Comparison of ENCODE assay signal across 13 mouse cellular contexts in the genomic region with DNA sequence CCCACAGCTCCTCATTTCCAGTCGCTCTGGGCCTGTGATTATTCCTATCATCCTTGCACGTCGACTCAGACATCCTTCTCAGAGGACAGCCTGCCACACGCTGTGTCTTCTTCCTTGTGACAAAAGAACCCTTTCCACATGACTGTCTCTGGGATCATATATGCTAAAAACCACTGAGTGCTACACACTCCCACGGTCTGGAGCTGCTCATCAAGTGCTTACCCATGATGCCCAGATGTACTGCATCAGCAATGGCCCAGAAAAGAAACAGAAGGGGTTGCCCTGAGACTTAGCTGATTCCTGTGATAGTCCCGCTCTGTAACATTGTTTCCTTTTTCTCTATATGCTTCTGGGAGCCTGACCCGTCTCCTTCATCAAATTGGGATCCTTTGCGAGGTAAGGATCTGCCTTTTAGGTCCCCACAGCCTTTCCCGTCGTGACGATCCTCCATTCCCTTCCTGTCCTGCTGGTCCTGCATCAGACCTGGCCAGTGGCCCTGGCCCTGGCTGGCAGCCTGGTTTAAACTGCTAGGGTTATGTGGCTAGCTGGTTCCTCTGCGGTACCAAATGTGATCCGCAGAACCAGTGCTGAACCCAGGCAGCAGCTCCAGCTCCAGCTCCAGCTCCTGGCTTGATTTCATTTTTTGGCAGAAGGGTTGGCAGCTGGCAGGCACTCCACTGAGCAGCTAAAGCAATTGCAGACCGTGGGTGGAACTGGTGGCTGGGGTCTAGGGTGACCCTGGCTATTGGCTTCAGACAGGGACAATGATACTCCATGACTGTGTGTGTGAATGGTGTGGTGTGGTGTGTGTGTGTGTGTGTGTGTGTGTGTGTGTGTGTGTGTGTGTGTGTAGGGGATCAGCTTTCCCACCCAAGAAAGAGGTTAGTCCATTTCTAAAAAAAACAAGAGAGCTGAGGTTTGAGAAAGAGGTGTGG. TPM values are rescaled to one million over a fixed set of nuclear protein-coding genes. Genes with fewer than 3 reads are reported as not detected.
DNase-seq lines count a peak whose midpoint lies in the region; ATAC-seq lines count a peak whose summit lies in the region.
"Had no signal": no experiment of that assay in that cellular context is flagged by ENCODE, and none has a peak within 500 bp of the region (broad histone marks: within the 10 kb centered on the region; RNA-seq: fewer than 3 reads in every experiment).

No protein-coding gene starts in this region.

- WGBS in embryonic facial prominence, embryonic 15.5 days: 70% methylated on average over 14 of the region's 14 CpGs
- WGBS in embryonic facial prominence, embryonic 10.5 days: 77% methylated on average over 14 of the region's 14 CpGs
- 52% methylated on average over 14 of the region's 14 CpGs for WGBS in midbrain, embryonic 13.5 days
- WGBS in midbrain, embryonic 16.5 days: 51% methylated on average over 14 of the region's 14 CpGs

- no peaks in the 10 kb centered on the region for H3K4me1 ChIP-seq in embryonic facial prominence, embryonic 15.5 days
- peaks cover 6% of the 10 kb centered on the region; the same call in 1 of the 2 replicates for H3K4me1 ChIP-seq in embryonic facial prominence, embryonic 10.5 days
- peaks cover 3% of the 10 kb centered on the region; the same call in 1 of the 2 replicates for H3K4me1 ChIP-seq in midbrain, embryonic 13.5 days (replicated peaks)
- peaks cover 3% of the 10 kb centered on the region; the same call in 1 of the 2 replicates for H3K4me1 ChIP-seq in midbrain, embryonic 16.5 days (ENCODE audit: control insufficient read depth, insufficient read depth, low read length)

- H3K4me2 ChIP-seq in embryonic facial prominence, embryonic 15.5 days (replicated peaks): no peak overlapping the region
- no peak overlapping the region for H3K4me2 ChIP-seq in midbrain, embryonic 13.5 days (replicated peaks)
- H3K4me2 ChIP-seq in midbrain, embryonic 16.5 days (ENCODE audit: low read length): no peak overlapping the region
- H3K4me2 ChIP-seq: heart, embryonic 15.5 days had no signal

- no peak overlapping the region for H3K4me3 ChIP-seq in embryonic facial prominence, embryonic 15.5 days (replicated peaks)
- no peak overlapping the region for H3K4me3 ChIP-seq in embryonic facial prominence, embryonic 10.5 days
- no peak overlapping the region for H3K4me3 ChIP-seq in midbrain, embryonic 13.5 days (replicated peaks)
- H3K4me3 ChIP-seq in midbrain, embryonic 16.5 days (ENCODE audit: low read depth, low read length): no peak overlapping the region
- H3K4me3 ChIP-seq: heart, embryonic 15.5 days had no signal

- 0 out of 2 replicates have a peak, but pooled peaks have one; percentile 47 for ATAC-seq in embryonic facial prominence, embryonic 15.5 days (ENCODE audit: insufficient number of reproducible peaks, low FRiP score, low TSS enrichment, low read depth)
- ATAC-seq in midbrain, embryonic 13.5 days: 0 out of 2 replicates have a peak, but pooled peaks have one; percentile 27
- ATAC-seq in midbrain, embryonic 16.5 days: no peak
- ATAC-seq in granulocyte monocyte progenitor cell, adult 5-6 weeks (replicated peaks; ENCODE audit: poor library complexity, severe bottlenecking): no peak
- ATAC-seq: lung, postnatal 0 days had no signal

- no peak overlapping the region for H3K27ac ChIP-seq in embryonic facial prominence, embryonic 15.5 days (replicated peaks)
- no peak overlapping the region for H3K27ac ChIP-seq in embryonic facial prominence, embryonic 10.5 days (replicated peaks)
- no peak overlapping the region for H3K27ac ChIP-seq in midbrain, embryonic 13.5 days
- no peak overlapping the region for H3K27ac ChIP-seq in midbrain, embryonic 16.5 days (ENCODE audit: low read length)
- H3K27ac ChIP-seq: heart, embryonic 15.5 days had no signal

- H3K9me3 ChIP-seq in embryonic facial prominence, embryonic 15.5 days (replicated peaks): no peaks in the 10 kb centered on the region
- 0 out of 2 replicates have a peak, but pooled peaks cover 4% of the 10 kb centered on the region for H3K9me3 ChIP-seq in embryonic facial prominence, embryonic 10.5 days
- H3K9me3 ChIP-seq in midbrain, embryonic 13.5 days: no peaks in the 10 kb centered on the region
- H3K9me3 ChIP-seq in midbrain, embryonic 16.5 days (replicated peaks; ENCODE audit: control insufficient read depth, low read length, poor library complexity, severe bottlenecking): no peaks in the 10 kb centered on the region
- H3K9me3 ChIP-seq: heart, embryonic 15.5 days had no signal

- DNase-seq in embryonic facial prominence, embryonic 10.5 days (ENCODE audit: low spot score): no peak
- DNase-seq in layer of hippocampus, adult 9-10 months (ENCODE audit: low spot score): peak; percentile 24
- no peak for DNase-seq in kidney, adult 18-20 months
- no peak for DNase-seq in embryo, embryonic 10.5 days (ENCODE audit: low spot score)

- no peaks in the 10 kb centered on the region for H3K36me3 ChIP-seq in embryonic facial prominence, embryonic 15.5 days
- no peaks in the 10 kb centered on the region for H3K36me3 ChIP-seq in embryonic facial prominence, embryonic 10.5 days (replicated peaks)
- no peaks in the 10 kb centered on the region for H3K36me3 ChIP-seq in midbrain, embryonic 13.5 days
- no peaks in the 10 kb centered on the region for H3K36me3 ChIP-seq in midbrain, embryonic 16.5 days (ENCODE audit: control insufficient read depth, insufficient read depth, low read length)
- H3K36me3 ChIP-seq: heart, embryonic 15.5 days had no signal

- H3K27me3 ChIP-seq in embryonic facial prominence, embryonic 15.5 days: no peaks in the 10 kb centered on the region
- H3K27me3 ChIP-seq in embryonic facial prominence, embryonic 10.5 days (replicated peaks; ENCODE audit: low read depth, poor library complexity, severe bottlenecking): 0 out of 2 replicates have a peak, but pooled peaks cover 4% of the 10 kb centered on the region
- H3K27me3 ChIP-seq in midbrain, embryonic 13.5 days: no peaks in the 10 kb centered on the region
- no peaks in the 10 kb centered on the region for H3K27me3 ChIP-seq in midbrain, embryonic 16.5 days (ENCODE audit: control insufficient read depth, insufficient read depth, low read depth, low read length)

- H3K9ac ChIP-seq in embryonic facial prominence, embryonic 15.5 days: no peak overlapping the region
- no peak overlapping the region for H3K9ac ChIP-seq in midbrain, embryonic 13.5 days (replicated peaks)
- H3K9ac ChIP-seq in midbrain, embryonic 16.5 days (ENCODE audit: low read depth, low read length): no peak overlapping the region
- H3K9ac ChIP-seq: heart, embryonic 15.5 days had no signal

RNA-seq across cellular contexts. Expression of a gene that starts 18.5 kb away (rescaled TPM):
- polyA plus RNA-seq in embryonic facial prominence, embryonic 15.5 days (2015; fragmentation: Nextera tagmentation; extraction: Ambion mirVana): 0.12 and 0.68 TPM in 2 replicates
- 0.32 TPM in 1 of 2 replicates, not detected in the other for polyA plus RNA-seq in embryonic facial prominence, embryonic 10.5 days (2016; fragmentation: Nextera tagmentation; extraction: Ambion mirVana)
- polyA plus RNA-seq in midbrain, embryonic 13.5 days (2015; fragmentation: Nextera tagmentation; extraction: Ambion mirVana): 0.07 TPM in 1 of 2 replicates, not detected in the other
- polyA plus RNA-seq in midbrain, embryonic 16.5 days (2015; fragmentation: Nextera tagmentation; extraction: Ambion mirVana): not detected in 2 replicates
- not detected in 2 replicates for total RNA-seq in granulocyte monocyte progenitor cell, adult 5-6 weeks (2014; fragmentation: Nextera tagmentation)
- not detected in 2 replicates for total RNA-seq in granulocyte monocyte progenitor cell, adult 5-6 weeks (2017)
- total RNA-seq: CH12.LX had no signal
- polyA plus RNA-seq: lung, postnatal 0 days; neural tube, embryonic 14.5 days; testis, adult 2 months had no signal

RNA-seq across cellular contexts. Expression of a gene that starts 44.0 kb away (rescaled TPM):
- polyA plus RNA-seq in embryonic facial prominence, embryonic 15.5 days (2015; fragmentation: Nextera tagmentation; extraction: Ambion mirVana): 16.6 and 22.8 TPM in 2 replicates
- 13.1 and 14.2 TPM in 2 replicates for polyA plus RNA-seq in embryonic facial prominence, embryonic 10.5 days (2016; fragmentation: Nextera tagmentation; extraction: Ambion mirVana)
- polyA plus RNA-seq in midbrain, embryonic 13.5 days (2015; fragmentation: Nextera tagmentation; extraction: Ambion mirVana): 12.7 and 14.6 TPM in 2 replicates
- polyA plus RNA-seq in midbrain, embryonic 16.5 days (2015; fragmentation: Nextera tagmentation; extraction: Ambion mirVana): 13.9 and 16.3 TPM in 2 replicates
- 17.5 and 18.2 TPM in 2 replicates for total RNA-seq in granulocyte monocyte progenitor cell, adult 5-6 weeks (2014; fragmentation: Nextera tagmentation)
- 8.0 and 15.7 TPM in 2 replicates for total RNA-seq in granulocyte monocyte progenitor cell, adult 5-6 weeks (2017)

Comparison
In these comparisons a context has a peak if more than half of its experiments do, and no peak if none do; other contexts are left out.
1. ATAC-seq: peak in embryonic facial prominence, embryonic 15.5 days (single experiment) and midbrain, embryonic 13.5 days (single experiment); none in midbrain, embryonic 16.5 days (single experiment) and granulocyte monocyte progenitor cell, adult 5-6 weeks (single experiment).